27 mouse cellular contexts compared by ENCODE assay signal in genomic region chr14:110564621-110565020, GRCm38 (mm10).
"Had no signal": no experiment of that assay in that cellular context is flagged by ENCODE, and none has a peak within 500 bp of the region (broad histone marks: within the 10 kb centered on the region; RNA-seq: fewer than 3 reads in every experiment).

No protein-coding gene starts in this region.

- ATAC-seq: forebrain, embryonic 13.5 days; forebrain, embryonic 14.5 days; forebrain, embryonic 15.5 days; forebrain, embryonic 16.5 days; forebrain, postnatal 0 days had no signal

- H3K27ac ChIP-seq: embryonic facial prominence, embryonic 10.5 days; embryonic facial prominence, embryonic 12.5 days; embryonic facial prominence, embryonic 13.5 days; embryonic facial prominence, embryonic 15.5 days; forebrain, embryonic 10.5 days; forebrain, embryonic 12.5 days; forebrain, embryonic 13.5 days; forebrain, embryonic 15.5 days; gastrocnemius, adult 2 months; heart, adult 2 months had no signal

- H3K9ac ChIP-seq: embryonic facial prominence, embryonic 12.5 days; embryonic facial prominence, embryonic 13.5 days; embryonic facial prominence, embryonic 15.5 days; forebrain, embryonic 12.5 days; forebrain, embryonic 13.5 days; forebrain, embryonic 15.5 days; forebrain, postnatal 0 days had no signal

- H3K4me3 ChIP-seq: embryonic facial prominence, embryonic 10.5 days; embryonic facial prominence, embryonic 12.5 days; embryonic facial prominence, embryonic 13.5 days; embryonic facial prominence, embryonic 15.5 days; erythroblast, embryonic 14.5 days; forebrain, embryonic 10.5 days; forebrain, embryonic 12.5 days; forebrain, embryonic 13.5 days; forebrain, embryonic 15.5 days; gastrocnemius, adult 2 months; heart, adult 2 months had no signal

- H3K4me2 ChIP-seq: embryonic facial prominence, embryonic 12.5 days; embryonic facial prominence, embryonic 13.5 days; embryonic facial prominence, embryonic 15.5 days; forebrain, embryonic 12.5 days; forebrain, embryonic 13.5 days; forebrain, embryonic 15.5 days had no signal

- H3K9me3 ChIP-seq: embryonic facial prominence, embryonic 10.5 days; embryonic facial prominence, embryonic 12.5 days; embryonic facial prominence, embryonic 13.5 days; embryonic facial prominence, embryonic 15.5 days; forebrain, embryonic 10.5 days; forebrain, embryonic 12.5 days; forebrain, embryonic 13.5 days; forebrain, embryonic 15.5 days had no signal

- H3K4me1 ChIP-seq: embryonic facial prominence, embryonic 10.5 days; embryonic facial prominence, embryonic 12.5 days; embryonic facial prominence, embryonic 13.5 days; embryonic facial prominence, embryonic 15.5 days; forebrain, embryonic 10.5 days; forebrain, embryonic 12.5 days; forebrain, embryonic 13.5 days; forebrain, embryonic 15.5 days had no signal

- DNase-seq: cerebellum, adult 8-10 months; cerebellum, adult 9-10 months; cerebellum, adult 9-11 months; cerebellum, postnatal 10 days; cerebellum, postnatal 14 days; cerebellum, postnatal 25 days; cerebellum, postnatal 36 days; embryo, embryonic 11 days; forebrain, postnatal 0 days; gastrocnemius, adult 2 months; gastrocnemius, postnatal 10 days; gastrocnemius, postnatal 14 days; gastrocnemius, postnatal 25 days; heart, adult 11 months; heart, adult 18-20 months; heart, adult 2 months had no signal

- H3K27me3 ChIP-seq: embryonic facial prominence, embryonic 12.5 days; embryonic facial prominence, embryonic 13.5 days; embryonic facial prominence, embryonic 15.5 days; forebrain, embryonic 12.5 days; forebrain, embryonic 13.5 days; forebrain, embryonic 15.5 days had no signal

- H3K36me3 ChIP-seq: embryonic facial prominence, embryonic 10.5 days; embryonic facial prominence, embryonic 12.5 days; embryonic facial prominence, embryonic 13.5 days; embryonic facial prominence, embryonic 15.5 days; forebrain, embryonic 10.5 days; forebrain, embryonic 12.5 days; forebrain, embryonic 15.5 days had no signal
